Mouse (Mus musculus): ENCODE results near the gene Ebf1.

DNA sequence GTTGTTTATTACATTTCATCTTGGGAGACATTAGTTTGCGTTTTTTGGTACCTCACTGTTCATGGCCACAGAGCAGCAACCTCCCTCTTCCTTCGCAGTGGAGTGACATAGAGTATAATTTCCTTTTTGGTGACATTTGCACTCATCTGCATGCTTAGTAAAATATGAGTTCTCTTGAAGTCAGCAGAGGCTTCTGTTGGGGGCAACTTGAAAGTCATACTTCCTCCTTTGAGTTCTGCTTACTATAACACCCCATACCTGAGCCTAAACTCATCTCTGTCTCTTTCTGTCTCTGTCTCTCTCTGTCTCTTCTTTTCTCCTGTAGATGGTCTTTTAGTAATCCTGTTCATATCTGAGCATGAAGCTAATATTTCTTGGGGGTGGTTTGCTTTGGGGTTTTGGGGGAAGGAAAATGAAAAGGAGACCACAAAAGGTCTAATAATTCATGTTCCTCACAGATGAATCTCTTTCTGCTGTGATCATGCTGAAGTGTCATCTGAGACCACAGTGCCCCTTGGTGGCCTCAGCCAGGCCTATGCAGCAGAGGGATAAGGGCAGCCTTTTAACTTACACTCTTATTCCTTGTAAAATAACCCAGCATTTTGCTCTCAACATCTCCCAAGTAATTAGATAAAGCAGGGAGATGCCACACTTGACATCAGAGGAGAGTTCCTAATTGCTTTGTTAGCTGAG is 16.0 kb downstream of the Ebf1 start:
- TF ChIP-seq POLR2A (IDR thresholded peaks at IDR 0.05; ENCODE audit: insufficient read length, low read depth) = no peak
- no peak for TF ChIP-seq E2F4 (IDR thresholded peaks at IDR 0.05; ENCODE audit: insufficient read depth)
- TF ChIP-seq MYOG (IDR thresholded peaks at IDR 0.05; ENCODE audit: control insufficient read depth in 1 of 3, insufficient read depth in 1 of 3, insufficient read length in 2 of 3, low read depth in 2 of 3) = no peak
- no peak for TF ChIP-seq USF1 (IDR thresholded peaks at IDR 0.05; ENCODE audit: low read depth)
- TF ChIP-seq MAX (IDR thresholded peaks at IDR 0.05; ENCODE audit: low read depth) = no peak

Measured in myocyte (in vitro differentiated cells).